Mouse (Mus musculus) stomach, postnatal 0 days (tissue): ENCODE measurements around the gene Speg. TPM values are rescaled to one million over a fixed set of nuclear protein-coding genes. Genes with fewer than 3 reads are reported as not detected.

Source experiments
- ATAC-seq: fragments of 200-750 bp; cut with Nextera tagmentation; 2 replicates; pipeline ENCODE4 v1.8.0; 2017; ENCODE audit not compliant: low FRiP score, low TSS enrichment
- DNase-seq: peaks from one replicate; pipeline ENCODE4 v3.0.0-alpha.2; 2016; ENCODE audit warnings: low spot score
- H3K27ac ChIP-seq: fragments of 300-500 bp; sonication (generic); replicated peaks from 2 replicates; pipeline ENCODE4 v1.5.1; 2014; ENCODE audit warnings: mild to moderate bottlenecking, control low read depth
- H3K27me3 ChIP-seq: fragments of 300-500 bp; sonication (generic); 2 replicates; pipeline ENCODE4 v1.6.1; 2014; ENCODE audit warnings: low read length; ENCODE audit not compliant: control insufficient read depth, insufficient read depth
- H3K36me3 ChIP-seq: fragments of 300-500 bp; sonication (generic); 2 replicates; pipeline ENCODE4 v1.6.1; 2014; ENCODE audit warnings: low read length, mixed read lengths; ENCODE audit not compliant: control insufficient read depth, insufficient read depth
- H3K4me1 ChIP-seq: fragments of 300-500 bp; sonication (generic); replicated peaks from 2 replicates; pipeline ENCODE4 v1.6.1; 2014; ENCODE audit warnings: antibody characterized with exemption; ENCODE audit not compliant: control insufficient read depth, insufficient read depth
- H3K4me2 ChIP-seq: fragments of 300-500 bp; sonication (generic); replicated peaks from 2 replicates; pipeline ENCODE4 v1.6.1; 2014; ENCODE audit warnings: low read depth, mild to moderate bottlenecking, control low read depth, moderate library complexity
- H3K4me3 ChIP-seq: fragments of 300-500 bp; sonication (generic); 2 replicates; pipeline ENCODE4 v1.5.1; 2014; ENCODE audit warnings: low read depth, low read length, control low read depth
- H3K9ac ChIP-seq: fragments of 300-500 bp; sonication (generic); 2 replicates; pipeline ENCODE4 v1.6.1; 2014; ENCODE audit warnings: mild to moderate bottlenecking, low read length, control low read depth, mixed read lengths
- H3K9me3 ChIP-seq: fragments of 300-500 bp; sonication (generic); 2 replicates; pipeline ENCODE4 v1.6.1; 2016; ENCODE audit warnings: low read length; ENCODE audit not compliant: control insufficient read depth
- CTCF ChIP-seq: IDR thresholded peaks from 2 replicates; pipeline ENCODE4 v1.5.1; 2016; ENCODE audit warnings: antibody characterized with exemption, low read depth, mild to moderate bottlenecking, moderate library complexity
- EP300 ChIP-seq: optimal IDR thresholded peaks from 2 replicates; pipeline ENCODE3; 2016; ENCODE audit warnings: antibody characterized with exemption
- WGBS: fragments of 180-500 bp; shearing (Covaris S2); extraction: QIAGEN DNeasy Blood & Tissue Kit; methylation state at CpG from one replicate; pipeline ENCODE4 v1.1.7; 2014; 5-methylcytosine and 5-hydroxymethylcytosine counted together
- polyA plus RNA-seq: library from polyadenylated mRNA; unstranded; fragments of >200 nt; fragmentation: Nextera tagmentation; extraction: Ambion mirVana; gene quantifications from 2 replicates; pipeline ENCODE4 v1.2.1, GENCODE M21; 2015

Speg gene
- polyA plus RNA-seq, 1 experiment from 2014 or later: 30.0 TPM

- Histone ChIP-seq H3K27ac (peak overlapping the region; percentile 63; the same call in 1 of the 2 replicates), H3K4me1 (0 out of 2 replicates have a peak, but pooled peaks cover 3% of the 10 kb centered on the region), H3K27me3 (no peaks in the 10 kb centered on the region; the same call in 1 of the 2 replicates), H3K9me3 (no peaks in the 10 kb centered on the region), H3K4me2 (peak overlapping the region; percentile 56; the same call in 1 of the 2 replicates), H3K4me3 (no peak overlapping the region), H3K36me3 (no peaks in the 10 kb centered on the region), H3K9ac (no peak overlapping the region)
- peak; percentile 29; the same call in 1 of the 2 replicates for ATAC-seq
- WGBS: 8% methylated on average over 7 of the region's 10 CpGs
- no peak for TF ChIP-seq CTCF
- no peak for TF ChIP-seq EP300
- no peak for DNase-seq
Measured at GRCm38 (mm10) chr1:75457710-75458024, 82.6 kb downstream of the Speg start.

GRCm38 (mm10) chr1:75458025-75458788 lies 83.1 kb downstream of the Speg start:
- Histone ChIP-seq H3K27ac (peak overlapping the region; percentile 63), H3K9ac (peak overlapping the region; percentile 52), H3K27me3 (no peaks in the 10 kb centered on the region; the same call in 1 of the 2 replicates), H3K9me3 (no peaks in the 10 kb centered on the region), H3K36me3 (no peaks in the 10 kb centered on the region), H3K4me3 (peak overlapping the region; percentile 32), H3K4me2 (peak overlapping the region; percentile 56), H3K4me1 (0 out of 2 replicates have a peak, but pooled peaks cover 3% of the 10 kb centered on the region)
- ATAC-seq (peak; percentile 78), DNase-seq (peak; percentile 55)
- whole genome bisulfite sequencing: 4% methylated on average over 36 of the region's 42 CpGs
- peak; percentile 30; the same call in 1 of the 2 replicates for TF ChIP-seq CTCF
- TF ChIP-seq EP300: no peak

- H3K4me3 ChIP-seq: peak overlapping the region; percentile 32
- peak overlapping the region; percentile 56 for H3K4me2 ChIP-seq
- DNase-seq (no peak), ATAC-seq (peak; percentile 24; the same call in 1 of the 2 replicates)
- peak overlapping the region; percentile 63 for H3K27ac ChIP-seq
- 0 out of 2 replicates have a peak, but pooled peaks cover 3% of the 10 kb centered on the region for H3K4me1 ChIP-seq
- TF ChIP-seq EP300: no peak
- no peak for TF ChIP-seq CTCF
- H3K9ac ChIP-seq: peak overlapping the region; percentile 52
- no peaks in the 10 kb centered on the region for H3K9me3 ChIP-seq
- 8% methylated on average over 23 of the region's 23 CpGs for WGBS
- no peaks in the 10 kb centered on the region; the same call in 1 of the 2 replicates for H3K27me3 ChIP-seq
- no peaks in the 10 kb centered on the region for H3K36me3 ChIP-seq
Measured at GRCm38 (mm10) chr1:75458789-75459684, 83.9 kb downstream of the Speg start.

GRCm38 (mm10) chr1:75460297-75460696 lies 85.2 kb downstream of the Speg start:
- no peaks in the 10 kb centered on the region for H3K36me3 ChIP-seq
- no peak overlapping the region for H3K4me2 ChIP-seq
- H3K4me1 ChIP-seq: 0 out of 2 replicates have a peak, but pooled peaks cover 3% of the 10 kb centered on the region
- H3K4me3 ChIP-seq: no peak overlapping the region
- DNase-seq: no peak
- H3K27me3 ChIP-seq: no peaks in the 10 kb centered on the region; the same call in 1 of the 2 replicates
- H3K9me3 ChIP-seq: no peaks in the 10 kb centered on the region
- TF ChIP-seq EP300 (no peak), CTCF (no peak)
- WGBS: 58% methylated on average over 7 of the region's 7 CpGs
- H3K27ac ChIP-seq: no peak overlapping the region
- no peak for ATAC-seq
- no peak overlapping the region for H3K9ac ChIP-seq

GRCm38 (mm10) chr1:75462636-75463035 lies 87.5 kb downstream of the Speg start:
- H3K27ac ChIP-seq: no peak overlapping the region
- no peaks in the 10 kb centered on the region for H3K9me3 ChIP-seq
- H3K36me3 ChIP-seq: no peaks in the 10 kb centered on the region
- no peak overlapping the region for H3K4me2 ChIP-seq
- no peak for ATAC-seq
- WGBS: 61% methylated on average over 1 of the region's 1 CpGs
- H3K4me3 ChIP-seq: no peak overlapping the region
- H3K9ac ChIP-seq: no peak overlapping the region
- H3K27me3 ChIP-seq: no peaks in the 10 kb centered on the region
- DNase-seq: no peak
- TF ChIP-seq CTCF (no peak), EP300 (no peak)
- 0 out of 2 replicates have a peak, but pooled peaks cover 3% of the 10 kb centered on the region for H3K4me1 ChIP-seq
